Mouse (Mus musculus): ENCODE results near the gene Ptprc. TPM values are rescaled to one million over a fixed set of nuclear protein-coding genes. Genes with fewer than 3 reads are reported as not detected.

The Ptprc gene
- polyA plus RNA-seq, 1 experiment from 2014 or later: 7.4 TPM

GRCm38 (mm10) chr1:138145148-138145547 is 30.4 kb downstream of the Ptprc start:
- Histone ChIP-seq H3K36me3 (no peaks in the 10 kb centered on the region), H3K4me3 (no peak overlapping the region), H3K4me2 (no peak overlapping the region), H3K27ac (no peak overlapping the region), H3K9me3 (no peaks in the 10 kb centered on the region), H3K27me3 (no peaks in the 10 kb centered on the region), H3K4me1 (no peaks in the 10 kb centered on the region), H3K9ac (no peak overlapping the region)
- ATAC-seq (ENCODE audit: borderline replicate concordance, extremely low read depth, low FRiP score, low TSS enrichment): no peak
- WGBS: 59% methylated on average over 3 of the region's 3 CpGs

- ATAC-seq (ENCODE audit: borderline replicate concordance, extremely low read depth, low FRiP score, low TSS enrichment): no peak
- 71% methylated on average over 5 of the region's 5 CpGs for WGBS
- Histone ChIP-seq H3K27me3 (no peaks in the 10 kb centered on the region), H3K9me3 (no peaks in the 10 kb centered on the region), H3K27ac (no peak overlapping the region), H3K4me3 (no peak overlapping the region), H3K4me1 (no peaks in the 10 kb centered on the region), H3K4me2 (no peak overlapping the region), H3K9ac (no peak overlapping the region), H3K36me3 (no peaks in the 10 kb centered on the region)
Measured at GRCm38 (mm10) chr1:138144365-138144764, 31.1 kb downstream of the Ptprc start.

DNA sequence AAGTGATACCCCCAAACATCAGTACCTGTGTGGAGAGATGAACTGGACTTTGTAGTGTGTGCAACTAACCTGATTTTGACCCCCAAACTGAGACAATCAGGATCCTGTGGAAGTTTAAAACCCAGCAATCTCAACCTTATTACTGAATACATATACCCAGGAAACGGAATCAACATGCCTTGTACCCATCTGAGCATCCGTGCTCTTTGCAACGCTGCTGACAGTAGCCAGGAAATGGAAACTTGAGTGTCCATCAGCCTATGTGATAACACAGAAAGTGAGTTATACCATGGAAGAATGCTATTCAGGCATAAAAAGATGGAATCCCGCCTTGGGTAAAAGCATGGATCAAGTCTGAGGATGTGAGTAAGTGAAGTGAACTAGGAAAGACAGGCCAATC is 34.7 kb downstream of the Ptprc start:
- H3K4me1 ChIP-seq: no peaks in the 10 kb centered on the region
- no peaks in the 10 kb centered on the region for H3K9me3 ChIP-seq
- no peaks in the 10 kb centered on the region for H3K36me3 ChIP-seq
- no peak overlapping the region for H3K4me2 ChIP-seq
- H3K27me3 ChIP-seq: no peaks in the 10 kb centered on the region
- H3K9ac ChIP-seq: no peak overlapping the region
- ATAC-seq (ENCODE audit: borderline replicate concordance, extremely low read depth, low FRiP score, low TSS enrichment): no peak
- no peak overlapping the region for H3K4me3 ChIP-seq
- H3K27ac ChIP-seq: no peak overlapping the region
- 83% methylated on average over 4 of the region's 4 CpGs for WGBS

DNA sequence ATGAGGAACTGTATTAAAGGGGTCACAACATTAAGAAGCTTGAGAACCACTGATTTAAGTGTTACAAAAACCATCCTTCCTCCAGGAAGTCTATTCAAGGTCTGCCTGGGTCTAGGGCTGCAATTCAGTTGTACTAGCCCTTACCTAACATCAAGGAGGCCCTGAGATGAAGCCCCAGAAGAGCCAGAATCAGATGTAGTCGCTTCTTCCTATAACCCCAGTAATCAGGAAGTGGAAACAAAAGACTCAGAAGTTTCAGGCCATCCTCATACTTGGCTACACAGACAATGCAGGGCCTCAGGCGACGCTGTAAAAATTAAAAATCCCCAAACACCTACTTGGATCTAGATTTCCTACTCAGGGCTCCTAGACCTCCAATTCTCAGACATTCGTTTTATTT is 37.8 kb downstream of the Ptprc start:
- no peaks in the 10 kb centered on the region for H3K27me3 ChIP-seq
- no peak overlapping the region for H3K4me2 ChIP-seq
- 85% methylated on average over 4 of the region's 4 CpGs for WGBS
- H3K27ac ChIP-seq: no peak overlapping the region
- no peak overlapping the region for H3K4me3 ChIP-seq
- no peaks in the 10 kb centered on the region for H3K4me1 ChIP-seq
- H3K9ac ChIP-seq: no peak overlapping the region
- ATAC-seq (ENCODE audit: borderline replicate concordance, extremely low read depth, low FRiP score, low TSS enrichment): no peak
- no peaks in the 10 kb centered on the region for H3K36me3 ChIP-seq
- H3K9me3 ChIP-seq: no peaks in the 10 kb centered on the region

DNA sequence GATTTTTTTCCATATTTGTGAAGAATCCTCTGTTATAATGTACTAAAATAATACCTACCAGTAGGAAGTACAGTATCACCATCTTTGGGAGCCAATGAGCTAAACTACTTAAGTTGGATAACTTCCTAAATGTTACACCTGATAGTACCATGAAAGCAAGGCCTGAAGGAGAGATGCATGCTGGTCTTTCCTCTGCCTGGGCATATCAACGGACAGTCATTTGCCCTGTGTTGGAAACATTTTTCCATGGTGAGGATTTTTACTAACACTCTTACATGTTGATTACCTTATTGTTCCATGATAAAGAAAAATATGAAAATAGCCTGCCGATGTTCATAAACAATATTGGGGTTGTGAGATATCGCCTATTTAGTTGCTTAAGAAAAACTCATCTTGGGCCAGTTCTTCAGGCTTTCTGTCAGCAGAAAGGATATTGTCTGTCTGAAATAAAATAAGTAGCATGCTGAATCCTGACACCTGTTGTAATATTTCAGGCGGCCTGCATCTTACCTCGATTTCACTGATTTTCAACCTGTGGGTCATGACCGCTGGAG is 38.4 kb downstream of the Ptprc start:
- WGBS: 91% methylated on average over 6 of the region's 6 CpGs
- Histone ChIP-seq H3K4me1 (no peaks in the 10 kb centered on the region), H3K4me3 (no peak overlapping the region), H3K27ac (no peak overlapping the region), H3K4me2 (no peak overlapping the region), H3K36me3 (no peaks in the 10 kb centered on the region), H3K27me3 (no peaks in the 10 kb centered on the region), H3K9ac (no peak overlapping the region), H3K9me3 (no peaks in the 10 kb centered on the region)
- no peak for ATAC-seq (ENCODE audit: borderline replicate concordance, extremely low read depth, low FRiP score, low TSS enrichment)

GRCm38 (mm10) chr1:138136373-138136779 is 39.1 kb downstream of the Ptprc start:
- H3K4me3 ChIP-seq: peak overlapping the region; percentile 19
- H3K36me3 ChIP-seq: no peaks in the 10 kb centered on the region
- ATAC-seq (ENCODE audit: borderline replicate concordance, extremely low read depth, low FRiP score, low TSS enrichment): no peak
- peak overlapping the region; percentile 46 for H3K4me2 ChIP-seq
- 46% methylated on average over 17 of the region's 17 CpGs for WGBS
- H3K27ac ChIP-seq: no peak overlapping the region
- no peaks in the 10 kb centered on the region for H3K9me3 ChIP-seq
- no peak overlapping the region for H3K9ac ChIP-seq
- no peaks in the 10 kb centered on the region for H3K4me1 ChIP-seq
- no peaks in the 10 kb centered on the region for H3K27me3 ChIP-seq

DNA sequence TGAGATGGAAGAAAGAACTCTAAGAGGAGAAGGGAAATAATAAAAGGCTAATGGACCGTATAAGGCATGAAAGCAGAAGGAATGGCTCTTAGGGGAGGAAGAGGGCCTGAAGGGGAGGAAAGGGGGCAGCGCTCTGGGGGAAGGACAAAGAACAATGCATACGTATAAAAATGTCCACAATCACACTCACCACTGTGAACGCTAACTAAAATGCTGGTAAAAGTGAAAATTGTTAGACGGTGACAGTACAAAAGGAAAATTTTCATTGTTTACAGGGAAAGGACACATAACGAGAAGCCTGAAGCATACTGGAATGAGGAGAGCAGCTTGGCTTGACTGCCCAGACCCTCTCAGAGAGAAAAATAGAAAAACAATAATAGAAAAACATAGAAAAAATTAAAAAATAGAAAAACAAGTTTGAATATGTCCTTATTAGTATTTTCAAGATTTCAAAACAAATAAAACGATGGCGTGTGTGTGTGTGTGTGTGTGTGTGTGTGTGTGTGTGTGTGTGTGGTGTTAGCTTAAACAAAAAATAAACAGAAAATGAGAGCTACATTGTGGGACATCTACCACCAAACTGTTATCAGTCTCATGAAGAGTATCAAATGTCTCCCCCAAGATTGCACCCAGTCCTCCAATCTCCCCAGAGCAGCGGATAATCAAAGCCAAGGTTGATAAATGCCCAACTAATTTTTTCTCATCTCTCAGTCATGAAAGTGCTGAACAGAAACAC is 39.7 kb downstream of the Ptprc start:
- no peak overlapping the region for H3K27ac ChIP-seq
- WGBS: 67% methylated on average over 9 of the region's 9 CpGs

GRCm38 (mm10) chr1:138135117-138135516 is 40.4 kb downstream of the Ptprc start:
- Histone ChIP-seq H3K4me2 (no peak overlapping the region), H3K9me3 (no peaks in the 10 kb centered on the region), H3K36me3 (no peaks in the 10 kb centered on the region), H3K27me3 (no peaks in the 10 kb centered on the region), H3K27ac (no peak overlapping the region), H3K4me3 (no peak overlapping the region), H3K9ac (no peak overlapping the region), H3K4me1 (no peaks in the 10 kb centered on the region)
- no peak for ATAC-seq (ENCODE audit: borderline replicate concordance, extremely low read depth, low FRiP score, low TSS enrichment)

More for the DNA sequence above, 39.7 kb downstream of the Ptprc start:
- Histone ChIP-seq H3K4me3 (peak overlapping the region; percentile 19), H3K4me2 (peak overlapping the region; percentile 46), H3K9ac (no peak overlapping the region), H3K27me3 (no peaks in the 10 kb centered on the region), H3K4me1 (no peaks in the 10 kb centered on the region), H3K36me3 (no peaks in the 10 kb centered on the region), H3K9me3 (no peaks in the 10 kb centered on the region)
- no peak for ATAC-seq (ENCODE audit: borderline replicate concordance, extremely low read depth, low FRiP score, low TSS enrichment)

- no peaks in the 10 kb centered on the region for H3K36me3 ChIP-seq
- WGBS: 81% methylated on average over 6 of the region's 6 CpGs
- no peak overlapping the region for H3K4me3 ChIP-seq
- no peak overlapping the region for H3K27ac ChIP-seq
- no peak overlapping the region for H3K4me2 ChIP-seq
- no peaks in the 10 kb centered on the region for H3K4me1 ChIP-seq
- no peaks in the 10 kb centered on the region for H3K27me3 ChIP-seq
- ATAC-seq (ENCODE audit: borderline replicate concordance, extremely low read depth, low FRiP score, low TSS enrichment): no peak
- no peaks in the 10 kb centered on the region for H3K9me3 ChIP-seq
- no peak overlapping the region for H3K9ac ChIP-seq
Measured at GRCm38 (mm10) chr1:138134324-138134723, 41.2 kb downstream of the Ptprc start.

DNA sequence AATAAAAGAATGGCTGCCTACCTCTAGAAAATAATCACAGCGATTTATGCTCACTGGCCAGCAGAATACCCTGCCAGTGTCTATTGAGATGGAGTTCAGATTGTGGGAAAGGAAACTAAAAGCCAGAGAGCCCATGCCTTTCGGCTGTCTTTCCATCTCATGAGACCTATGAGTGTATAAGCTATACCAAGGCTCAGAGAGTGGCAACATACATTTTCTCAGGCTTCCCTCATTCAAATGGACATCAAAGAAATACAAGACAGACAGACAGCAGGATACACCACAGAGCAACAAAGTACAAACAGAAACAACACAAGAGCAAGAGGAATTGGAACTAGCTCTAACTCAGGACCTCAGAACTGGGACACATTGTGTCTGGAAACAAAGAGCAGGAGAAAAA is 43.8 kb downstream of the Ptprc start:
- Histone ChIP-seq H3K4me1 (no peaks in the 10 kb centered on the region), H3K36me3 (no peaks in the 10 kb centered on the region), H3K27me3 (no peaks in the 10 kb centered on the region), H3K4me2 (no peak overlapping the region), H3K9ac (no peak overlapping the region), H3K4me3 (no peak overlapping the region), H3K9me3 (no peaks in the 10 kb centered on the region), H3K27ac (no peak overlapping the region)
- WGBS: 73% methylated on average over 2 of the region's 2 CpGs
- no peak for ATAC-seq (ENCODE audit: borderline replicate concordance, extremely low read depth, low FRiP score, low TSS enrichment)

GRCm38 (mm10) chr1:138130145-138130544 is 45.4 kb downstream of the Ptprc start:
- Histone ChIP-seq H3K27ac (no peak overlapping the region), H3K4me1 (no peaks in the 10 kb centered on the region), H3K4me3 (no peak overlapping the region), H3K9ac (no peak overlapping the region), H3K36me3 (no peaks in the 10 kb centered on the region), H3K27me3 (no peaks in the 10 kb centered on the region), H3K4me2 (no peak overlapping the region), H3K9me3 (no peaks in the 10 kb centered on the region)
- WGBS: 52% methylated on average over 4 of the region's 4 CpGs
- ATAC-seq (ENCODE audit: borderline replicate concordance, extremely low read depth, low FRiP score, low TSS enrichment): no peak

- Histone ChIP-seq H3K27me3 (no peaks in the 10 kb centered on the region), H3K4me1 (no peaks in the 10 kb centered on the region), H3K36me3 (no peaks in the 10 kb centered on the region), H3K4me2 (no peak overlapping the region), H3K9me3 (no peaks in the 10 kb centered on the region), H3K9ac (no peak overlapping the region), H3K4me3 (no peak overlapping the region), H3K27ac (no peak overlapping the region)
- ATAC-seq (ENCODE audit: borderline replicate concordance, extremely low read depth, low FRiP score, low TSS enrichment): no peak
- 31% methylated on average over 8 of the region's 8 CpGs for WGBS
Measured at GRCm38 (mm10) chr1:138126843-138127242, 48.7 kb downstream of the Ptprc start.

Measured in lung, embryonic 15.5 days (tissue).